Mouse (Mus musculus): ENCODE results near the gene Mrpl45. TPM values are rescaled to one million over a fixed set of nuclear protein-coding genes. Genes with fewer than 3 reads are reported as not detected.

Gene Mrpl45
- polyA plus RNA-seq, 1 experiment from 2014 or later: 56.5 TPM

DNA sequence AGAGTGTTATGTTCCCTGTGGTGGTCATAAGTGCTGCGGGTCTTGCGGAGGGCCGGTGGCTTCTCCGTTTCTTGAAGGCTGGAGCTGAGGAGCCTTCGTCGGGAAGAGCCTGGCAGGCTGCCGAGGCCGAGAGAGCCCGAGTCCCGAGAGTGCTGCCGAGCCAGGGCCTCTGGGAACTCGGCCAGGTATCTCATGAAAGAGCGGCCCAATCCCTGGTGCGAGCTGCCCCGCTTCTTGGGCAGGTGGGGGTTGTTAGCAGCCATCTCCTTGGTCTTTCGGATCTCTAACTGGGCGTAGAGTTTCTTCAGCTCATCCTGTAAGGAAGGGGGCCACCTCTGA, 23.4 kb downstream of the Mrpl45 start:
- Histone ChIP-seq H3K4me3 (ENCODE audit: low read length) (no peak overlapping the region), H3K9me3 (ENCODE audit: low read length) (no peaks in the 10 kb centered on the region), H3K4me2 (replicated peaks; ENCODE audit: low read depth, low read length) (peak overlapping the region; percentile 40), H3K4me1 (ENCODE audit: insufficient read depth, low read length) (peaks cover 14% of the 10 kb centered on the region), H3K36me3 (ENCODE audit: insufficient read depth, low read length) (no peaks in the 10 kb centered on the region), H3K9ac (replicated peaks; ENCODE audit: low read length) (no peak overlapping the region), H3K27ac (ENCODE audit: low read length) (no peak overlapping the region), H3K27me3 (ENCODE audit: insufficient read depth, low read length) (no peaks in the 10 kb centered on the region)
- 41% methylated on average over 17 of the region's 17 CpGs for WGBS
- no peak for ATAC-seq (ENCODE audit: low FRiP score, low TSS enrichment)

DNA sequence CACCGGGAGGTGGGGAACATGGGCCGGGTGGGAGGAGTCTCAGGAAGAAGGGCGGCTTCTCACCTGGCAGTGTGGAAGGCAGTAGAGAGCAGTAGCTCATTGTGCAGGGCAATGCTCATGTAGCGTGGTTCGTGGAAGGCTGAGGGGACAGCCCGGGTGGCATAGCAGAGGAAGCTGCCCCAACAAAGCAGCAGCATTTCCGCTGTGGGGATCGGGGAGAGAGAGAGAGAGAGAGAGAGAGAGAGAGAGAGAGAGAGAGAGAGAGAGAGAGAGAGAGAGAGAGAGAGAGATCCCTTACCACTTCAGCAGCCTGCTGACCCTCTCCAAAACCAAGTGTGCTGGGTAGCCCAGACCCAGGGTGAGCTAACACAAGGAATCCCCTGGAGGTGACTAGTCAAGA, 27.7 kb downstream of the Mrpl45 start:
- Histone ChIP-seq H3K36me3 (ENCODE audit: insufficient read depth, low read length) (no peaks in the 10 kb centered on the region), H3K27ac (ENCODE audit: low read length) (no peak overlapping the region), H3K27me3 (ENCODE audit: insufficient read depth, low read length) (no peaks in the 10 kb centered on the region), H3K9ac (replicated peaks; ENCODE audit: low read length) (no peak overlapping the region), H3K4me3 (ENCODE audit: low read length) (no peak overlapping the region), H3K4me1 (ENCODE audit: insufficient read depth, low read length) (peaks cover 2% of the 10 kb centered on the region; the same call in 1 of the 2 replicates), H3K9me3 (ENCODE audit: low read length) (no peaks in the 10 kb centered on the region), H3K4me2 (replicated peaks; ENCODE audit: low read depth, low read length) (no peak overlapping the region)
- no peak for ATAC-seq (ENCODE audit: low FRiP score, low TSS enrichment)
- WGBS: 38% methylated on average over 8 of the region's 8 CpGs

GRCm38 (mm10) chr11:97343619-97344018, 28.1 kb downstream of the Mrpl45 start:
- H3K36me3 ChIP-seq (ENCODE audit: insufficient read depth, low read length): no peaks in the 10 kb centered on the region
- H3K4me1 ChIP-seq (ENCODE audit: insufficient read depth, low read length): no peaks in the 10 kb centered on the region; the same call in 1 of the 2 replicates
- no peak overlapping the region; the same call in 1 of the 2 replicates for H3K4me2 ChIP-seq (replicated peaks; ENCODE audit: low read depth, low read length)
- H3K9me3 ChIP-seq (ENCODE audit: low read length): no peaks in the 10 kb centered on the region
- no peak for ATAC-seq (ENCODE audit: low FRiP score, low TSS enrichment)
- WGBS: 34% methylated on average over 17 of the region's 17 CpGs
- 0 out of 2 replicates have a peak overlapping the region, but pooled peaks have one; percentile 22 for H3K9ac ChIP-seq (replicated peaks; ENCODE audit: low read length)
- no peaks in the 10 kb centered on the region for H3K27me3 ChIP-seq (ENCODE audit: insufficient read depth, low read length)
- H3K27ac ChIP-seq (ENCODE audit: low read length): no peak overlapping the region
- H3K4me3 ChIP-seq (ENCODE audit: low read length): no peak overlapping the region

GRCm38 (mm10) chr11:97345446-97345845, 29.9 kb downstream of the Mrpl45 start:
- no peak overlapping the region for H3K9ac ChIP-seq (replicated peaks; ENCODE audit: low read length)
- no peaks in the 10 kb centered on the region for H3K27me3 ChIP-seq (ENCODE audit: insufficient read depth, low read length)
- H3K4me3 ChIP-seq (ENCODE audit: low read length): no peak overlapping the region
- no peak overlapping the region for H3K4me2 ChIP-seq (replicated peaks; ENCODE audit: low read depth, low read length)
- 68% methylated on average over 10 of the region's 10 CpGs for WGBS
- H3K27ac ChIP-seq (ENCODE audit: low read length): no peak overlapping the region
- no peaks in the 10 kb centered on the region for H3K36me3 ChIP-seq (ENCODE audit: insufficient read depth, low read length)
- H3K4me1 ChIP-seq (ENCODE audit: insufficient read depth, low read length): peaks cover 6% of the 10 kb centered on the region
- no peaks in the 10 kb centered on the region for H3K9me3 ChIP-seq (ENCODE audit: low read length)
- ATAC-seq (ENCODE audit: low FRiP score, low TSS enrichment): no peak

- Histone ChIP-seq H3K4me2 (replicated peaks; ENCODE audit: low read depth, low read length) (no peak overlapping the region), H3K36me3 (ENCODE audit: insufficient read depth, low read length) (no peaks in the 10 kb centered on the region), H3K9me3 (ENCODE audit: low read length) (no peaks in the 10 kb centered on the region), H3K27ac (ENCODE audit: low read length) (no peak overlapping the region), H3K9ac (replicated peaks; ENCODE audit: low read length) (no peak overlapping the region), H3K27me3 (ENCODE audit: insufficient read depth, low read length) (no peaks in the 10 kb centered on the region), H3K4me1 (ENCODE audit: insufficient read depth, low read length) (peaks cover 15% of the 10 kb centered on the region), H3K4me3 (ENCODE audit: low read length) (no peak overlapping the region)
- WGBS: 83% methylated on average over 9 of the region's 9 CpGs
- no peak for ATAC-seq (ENCODE audit: low FRiP score, low TSS enrichment)
Measured at GRCm38 (mm10) chr11:97346383-97346782, 30.9 kb downstream of the Mrpl45 start.

- Histone ChIP-seq H3K4me1 (ENCODE audit: insufficient read depth, low read length) (peaks cover 16% of the 10 kb centered on the region), H3K36me3 (ENCODE audit: insufficient read depth, low read length) (no peaks in the 10 kb centered on the region), H3K4me2 (replicated peaks; ENCODE audit: low read depth, low read length) (no peak overlapping the region), H3K9me3 (ENCODE audit: low read length) (no peaks in the 10 kb centered on the region), H3K9ac (replicated peaks; ENCODE audit: low read length) (no peak overlapping the region), H3K27ac (ENCODE audit: low read length) (no peak overlapping the region), H3K27me3 (ENCODE audit: insufficient read depth, low read length) (no peaks in the 10 kb centered on the region), H3K4me3 (ENCODE audit: low read length) (no peak overlapping the region)
- WGBS: 86% methylated on average over 9 of the region's 9 CpGs
- ATAC-seq (ENCODE audit: low FRiP score, low TSS enrichment): no peak
Measured at GRCm38 (mm10) chr11:97347291-97347690, 31.8 kb downstream of the Mrpl45 start.

GRCm38 (mm10) chr11:97350035-97350434, 34.5 kb downstream of the Mrpl45 start:
- peak overlapping the region; percentile 86 for H3K27ac ChIP-seq (ENCODE audit: low read length)
- peak; percentile 93 for ATAC-seq (ENCODE audit: low FRiP score, low TSS enrichment)
- no peak overlapping the region for H3K9ac ChIP-seq (replicated peaks; ENCODE audit: low read length)
- no peak overlapping the region for H3K4me3 ChIP-seq (ENCODE audit: low read length)
- H3K9me3 ChIP-seq (ENCODE audit: low read length): no peaks in the 10 kb centered on the region
- H3K4me2 ChIP-seq (replicated peaks; ENCODE audit: low read depth, low read length): no peak overlapping the region
- no peaks in the 10 kb centered on the region for H3K36me3 ChIP-seq (ENCODE audit: insufficient read depth, low read length)
- WGBS: 12% methylated on average over 2 of the region's 2 CpGs
- no peaks in the 10 kb centered on the region for H3K27me3 ChIP-seq (ENCODE audit: insufficient read depth, low read length)
- H3K4me1 ChIP-seq (ENCODE audit: insufficient read depth, low read length): peaks cover 16% of the 10 kb centered on the region

DNA sequence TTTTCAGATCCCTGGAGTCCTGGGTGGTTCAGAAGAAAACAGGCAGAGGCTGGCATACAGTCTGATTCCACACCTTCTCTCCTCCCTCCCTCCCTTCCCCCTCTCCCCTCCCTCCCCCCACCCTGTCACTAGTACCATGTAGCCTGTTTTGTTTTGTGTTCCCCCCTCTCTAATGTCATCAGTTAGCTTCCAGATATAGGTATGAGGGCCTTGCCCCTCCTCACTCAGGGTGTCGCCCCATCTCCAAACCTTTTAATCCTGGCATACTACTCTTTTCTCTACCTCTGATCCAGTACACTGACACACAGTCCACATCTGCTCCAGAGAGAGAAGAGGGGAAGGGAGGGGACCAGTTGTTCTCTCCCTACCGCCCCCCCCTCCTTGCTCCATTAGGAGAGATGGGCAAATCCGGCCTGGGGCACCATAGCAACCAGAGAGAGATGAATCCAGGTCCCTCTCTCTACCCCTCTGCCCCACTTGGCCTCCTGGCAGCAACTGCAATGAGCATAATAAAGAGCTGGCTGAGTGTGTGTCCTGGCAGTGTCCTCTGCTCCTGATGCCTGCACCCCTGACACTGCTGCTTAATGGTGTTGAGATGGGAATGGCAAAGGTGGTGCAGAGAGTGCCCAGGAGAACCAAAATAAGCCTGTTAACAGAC, 36.6 kb downstream of the Mrpl45 start, which contains the start of gene Gpr179:
Gene Gpr179 (minus strand): TSS at position 51 of the 658 bp plus-strand sequence.
- WGBS: 77% methylated on average over 3 of the region's 3 CpGs

GRCm38 (mm10) chr11:97352935-97353597, 37.5 kb downstream of the Mrpl45 start:
- no peak overlapping the region for H3K4me2 ChIP-seq (replicated peaks; ENCODE audit: low read depth, low read length)
- H3K4me1 ChIP-seq (ENCODE audit: insufficient read depth, low read length): peaks cover 16% of the 10 kb centered on the region
- H3K9ac ChIP-seq (replicated peaks; ENCODE audit: low read length): no peak overlapping the region
- ATAC-seq (ENCODE audit: low FRiP score, low TSS enrichment): no peak
- H3K27ac ChIP-seq (ENCODE audit: low read length): no peak overlapping the region
- WGBS: 58% methylated on average over 4 of the region's 4 CpGs
- no peaks in the 10 kb centered on the region for H3K9me3 ChIP-seq (ENCODE audit: low read length)
- no peaks in the 10 kb centered on the region for H3K36me3 ChIP-seq (ENCODE audit: insufficient read depth, low read length)
- H3K4me3 ChIP-seq (ENCODE audit: low read length): no peak overlapping the region
- H3K27me3 ChIP-seq (ENCODE audit: insufficient read depth, low read length): no peaks in the 10 kb centered on the region

More for the DNA sequence above, 36.6 kb downstream of the Mrpl45 start, which contains the start of gene Gpr179:
- no peak for ATAC-seq (ENCODE audit: low FRiP score, low TSS enrichment)
- H3K9ac ChIP-seq (replicated peaks; ENCODE audit: low read length): no peak within 1 kb of the TSS
- H3K4me1 ChIP-seq (ENCODE audit: insufficient read depth, low read length): peaks cover 16% of the 10 kb centered on the region
- no peaks in the 10 kb centered on the region for H3K27me3 ChIP-seq (ENCODE audit: insufficient read depth, low read length)
- H3K36me3 ChIP-seq (ENCODE audit: insufficient read depth, low read length): no peaks in the 10 kb centered on the region
- H3K9me3 ChIP-seq (ENCODE audit: low read length): no peaks in the 10 kb centered on the region
- H3K4me2 ChIP-seq (replicated peaks; ENCODE audit: low read depth, low read length): no peak within 1 kb of the TSS
- H3K4me3 ChIP-seq (ENCODE audit: low read length): no peak within 1 kb of the TSS
- H3K27ac ChIP-seq (ENCODE audit: low read length): 0 out of 2 replicates have a peak within 1 kb of the TSS, but pooled peaks have one; percentile 86

DNA sequence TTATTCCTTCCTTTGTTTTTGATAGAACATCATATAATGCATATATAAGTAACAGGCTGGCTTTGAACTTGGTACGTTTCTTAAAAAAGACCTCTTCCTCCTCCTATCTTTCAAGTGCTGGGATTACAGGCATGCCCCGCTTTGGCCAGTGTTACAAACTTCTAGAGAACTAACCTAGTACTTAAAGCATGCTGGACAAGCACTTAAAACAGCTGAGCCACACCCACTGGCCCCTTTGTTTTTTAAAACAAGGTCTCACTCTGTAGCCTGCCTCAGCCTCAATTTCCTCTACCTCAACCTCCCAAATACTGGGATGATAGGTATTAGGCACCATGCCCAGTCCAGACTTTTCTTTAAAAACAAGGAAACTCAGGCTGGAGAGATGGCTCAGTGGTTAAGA, 39.1 kb downstream of the Mrpl45 start:
- no peaks in the 10 kb centered on the region for H3K9me3 ChIP-seq (ENCODE audit: low read length)
- no peak for ATAC-seq (ENCODE audit: low FRiP score, low TSS enrichment)
- peaks cover 16% of the 10 kb centered on the region for H3K4me1 ChIP-seq (ENCODE audit: insufficient read depth, low read length)
- WGBS: 75% methylated on average over 2 of the region's 2 CpGs
- H3K36me3 ChIP-seq (ENCODE audit: insufficient read depth, low read length): no peaks in the 10 kb centered on the region
- H3K27ac ChIP-seq (ENCODE audit: low read length): no peak overlapping the region
- no peak overlapping the region for H3K4me3 ChIP-seq (ENCODE audit: low read length)
- H3K4me2 ChIP-seq (replicated peaks; ENCODE audit: low read depth, low read length): no peak overlapping the region
- no peaks in the 10 kb centered on the region for H3K27me3 ChIP-seq (ENCODE audit: insufficient read depth, low read length)
- H3K9ac ChIP-seq (replicated peaks; ENCODE audit: low read length): no peak overlapping the region
